Mouse (Mus musculus) MEL (cell line): ENCODE measurements around the gene Atg5. TPM values are rescaled to one million over a fixed set of nuclear protein-coding genes. Genes with fewer than 3 reads are reported as not detected.

Experiments used
- DNase-seq: peaks from one replicate; pipeline ENCODE4 v3.0.0; 2011; ENCODE audit warnings: low read depth, low spot score
- H3K27ac ChIP-seq: 2 replicates; pipeline ENCODE4 v1.5.1; 2012; ENCODE audit warnings: low read depth, mild to moderate bottlenecking, control low read depth, low read length, moderate library complexity; ENCODE audit not compliant: control insufficient read depth
- H3K27me3 ChIP-seq, 2 experiments: fragments of 150-350 bp in 1 of 2; sonication (generic) in 1 of 2; 2 replicates each; pipeline ENCODE4 v1.6.1; 2012; ENCODE audit warnings: low read length in 2 of 2, mild to moderate bottlenecking in 2 of 2, improper control_type of control experiment in 1 of 2, moderate library complexity in 1 of 2; ENCODE audit not compliant: insufficient read depth in 2 of 2, control insufficient read depth in 1 of 2
- H3K36me3 ChIP-seq, 2 experiments: 2 replicates each; pipeline ENCODE4 v1.6.1; 2012 to 2014; ENCODE audit warnings: low read length in 2 of 2, improper control_type of control experiment in 1 of 2, inconsistent platforms in 1 of 2, mild to moderate bottlenecking in 1 of 2; ENCODE audit not compliant: insufficient read depth in 2 of 2, control insufficient read depth in 1 of 2
- H3K4me1 ChIP-seq, 2 experiments: fragments of 150-350 bp in 1 of 2; sonication (generic) in 1 of 2; 2 replicates each; pipeline ENCODE4 v1.6.1; 2012; ENCODE audit warnings: low read length in 2 of 2, improper control_type of control experiment in 1 of 2, mild to moderate bottlenecking in 1 of 2; ENCODE audit not compliant: insufficient read depth in 2 of 2, control insufficient read depth in 1 of 2
- H3K4me3 ChIP-seq, 2 experiments: fragments of 150-350 bp in 1 of 2; sonication (generic) in 1 of 2; 2 replicates each; pipeline ENCODE4 v1.5.1; 2012; ENCODE audit warnings: low read depth in 2 of 2, low read length in 2 of 2, mild to moderate bottlenecking in 2 of 2, moderate library complexity in 2 of 2, control low read depth in 1 of 2, improper control_type of control experiment in 1 of 2; ENCODE audit not compliant: control insufficient read depth in 1 of 2, insufficient read depth in 1 of 2
- H3K79me2 ChIP-seq: 2 replicates; pipeline ENCODE4 v1.6.1; 2012; ENCODE audit warnings: mild to moderate bottlenecking, low read length, moderate library complexity; ENCODE audit not compliant: control insufficient read depth, poor library complexity, insufficient read depth
- H3K9ac ChIP-seq: 2 replicates; pipeline ENCODE4 v1.6.1; 2012; ENCODE audit warnings: low read depth, mild to moderate bottlenecking, control low read depth, low read length, moderate library complexity; ENCODE audit not compliant: control insufficient read depth, poor library complexity, severe bottlenecking
- H3K9me3 ChIP-seq: fragments of 150-350 bp; sonication (generic); replicated peaks from 2 replicates; pipeline ENCODE4 v1.6.1; 2012; ENCODE audit warnings: mild to moderate bottlenecking, low read length, improper control_type of control experiment, moderate library complexity; ENCODE audit not compliant: insufficient read depth
- BHLHE40 ChIP-seq: IDR thresholded peaks from 2 replicates; pipeline ENCODE4 v1.6.1; 2012; ENCODE audit warnings: low read depth, mild to moderate bottlenecking, inconsistent platforms, low read length, improper control_type of control experiment, borderline replicate concordance
- CHD1 ChIP-seq: IDR thresholded peaks from 2 replicates; pipeline ENCODE4 v1.6.1; 2012; ENCODE audit warnings: low read depth, mild to moderate bottlenecking, inconsistent platforms, low read length, improper control_type of control experiment
- CHD2 ChIP-seq: IDR thresholded peaks from 2 replicates; pipeline ENCODE4 v1.6.1; 2011; ENCODE audit warnings: low read length, improper control_type of control experiment
- ELF1 ChIP-seq: IDR thresholded peaks from 2 replicates; pipeline ENCODE4 v1.6.1; 2014; ENCODE audit warnings: low read depth, mild to moderate bottlenecking, inconsistent platforms, low read length, improper control_type of control experiment, moderate library complexity
- ETS1 ChIP-seq: IDR thresholded peaks from 2 replicates; pipeline ENCODE4 v1.6.1; 2012; ENCODE audit warnings: low read depth, mild to moderate bottlenecking, inconsistent platforms, low read length, improper control_type of control experiment, moderate library complexity
- GABPA ChIP-seq: IDR thresholded peaks from 2 replicates; pipeline ENCODE4 v1.6.1; 2012; ENCODE audit warnings: low read depth, mild to moderate bottlenecking, inconsistent platforms, low read length, improper control_type of control experiment, moderate library complexity
- GATA1 ChIP-seq: IDR thresholded peaks from 2 replicates; pipeline ENCODE4 v1.6.1; 2011; ENCODE audit warnings: low read depth, low read length, improper control_type of control experiment
- JUND ChIP-seq: IDR thresholded peaks from 2 replicates; pipeline ENCODE4 v1.6.1; 2011; ENCODE audit warnings: low read depth, mild to moderate bottlenecking, improper control_type of control experiment, low read length
- MAX ChIP-seq: IDR thresholded peaks from 2 replicates; pipeline ENCODE4 v1.6.1; 2011; ENCODE audit warnings: low read length, improper control_type of control experiment
- MYC ChIP-seq: IDR thresholded peaks from 2 replicates; pipeline ENCODE4 v1.6.1; 2011; ENCODE audit warnings: low read depth, mild to moderate bottlenecking, low read length, improper control_type of control experiment, moderate library complexity
- NELFE ChIP-seq: IDR thresholded peaks from 2 replicates; pipeline ENCODE4 v1.6.1; 2011; ENCODE audit warnings: low read depth, low read length, improper control_type of control experiment
- POLR2AphosphoS2 ChIP-seq: IDR thresholded peaks from 2 replicates; pipeline ENCODE4 v1.6.1; 2011; ENCODE audit warnings: low read length, improper control_type of control experiment
- POLR2AphosphoS5 ChIP-seq: IDR thresholded peaks from 2 replicates; pipeline ENCODE4 v1.6.1; 2012; ENCODE audit warnings: low read depth, borderline replicate concordance, mild to moderate bottlenecking, inconsistent platforms, low read length, moderate library complexity, mixed read lengths
- RCOR1 ChIP-seq: IDR thresholded peaks from 2 replicates; pipeline ENCODE4 v1.6.1; 2012; ENCODE audit warnings: low read depth, mild to moderate bottlenecking, inconsistent platforms, low read length, improper control_type of control experiment
- SIN3A ChIP-seq: IDR thresholded peaks from 2 replicates; pipeline ENCODE4 v1.6.1; 2012; ENCODE audit warnings: low read length, improper control_type of control experiment, inconsistent platforms
- TBP ChIP-seq: IDR thresholded peaks from 2 replicates; pipeline ENCODE4 v1.8.0; 2011; ENCODE audit warnings: low read depth, low read length, improper control_type of control experiment
- UBTF ChIP-seq: IDR thresholded peaks from 2 replicates; pipeline ENCODE4 v1.6.1; 2012; ENCODE audit warnings: low read depth, mild to moderate bottlenecking, inconsistent platforms, low read length, improper control_type of control experiment, moderate library complexity, borderline replicate concordance; ENCODE audit not compliant: insufficient read depth
- USF2 ChIP-seq, 2 experiments: IDR thresholded peaks; 2 replicates each; pipeline ENCODE4 v1.6.1; 2011 to 2012; ENCODE audit warnings: improper control_type of control experiment in 2 of 2, low read length in 2 of 2, borderline replicate concordance in 1 of 2, inconsistent platforms in 1 of 2, low read depth in 1 of 2, mild to moderate bottlenecking in 1 of 2; ENCODE audit not compliant: insufficient read depth in 1 of 2
- ZC3H11A ChIP-seq: IDR thresholded peaks from 2 replicates; pipeline ENCODE4 v1.6.1; 2012; ENCODE audit warnings: low read depth, mild to moderate bottlenecking, inconsistent platforms, low read length, improper control_type of control experiment
- ZKSCAN1 ChIP-seq: IDR thresholded peaks from 2 replicates; pipeline ENCODE4 v1.6.1; 2012; ENCODE audit warnings: low read depth, mild to moderate bottlenecking, inconsistent platforms, low read length, improper control_type of control experiment, moderate library complexity
- polyA plus RNA-seq, 2 experiments: library from polyadenylated mRNA; stranded (reverse) in 1 of 2; unstranded in 1 of 2; fragments of >175 nt in 1 of 2; fragments of >200 nt in 1 of 2; gene quantifications; 2 replicates each; pipeline versions ENCODE4 v1.2.1 to v1.2.4; 2012; ENCODE audit warnings: low replicate concordance in 2 of 2, low read depth in 1 of 2; ENCODE audit not compliant: insufficient read length in 2 of 2, insufficient read depth in 1 of 2, missing spikeins in 1 of 2
- total RNA-seq: library from RNA; depleted of rRNA; stranded (reverse); fragments of 300-350 nt; gene quantifications from 2 replicates; pipeline ENCODE4 v1.2.3, GENCODE M21; 2012

Atg5 gene
- total and polyA plus RNA-seq, 3 experiments = 28.8 to 30.2 TPM; not detected in 1

- no peak for DNase-seq
Observed at GRCm38 (mm10) chr10:44360632-44361031, 92.5 kb downstream of the Atg5 start.

GRCm38 (mm10) chr10:44362435-44362834 is 94.3 kb downstream of the Atg5 start:
- no peaks in the 10 kb centered on the region for H3K4me1 ChIP-seq

More at GRCm38 (mm10) chr10:44360632-44361031, 92.5 kb downstream of the Atg5 start:
- H3K9me3 ChIP-seq = no peaks in the 10 kb centered on the region
- TF ChIP-seq CHD1 (no peak), BHLHE40 (no peak), NELFE (no peak), USF2 (IDR thresholded peaks at IDR 0.05; ENCODE audit: borderline replicate concordance in 1 of 2, insufficient read depth in 1 of 2, low read depth in 1 of 2, low read length in 2 of 2) (no peak), SIN3A (no peak), ZKSCAN1 (no peak), UBTF (no peak), MAX (no peak)
- no peak overlapping the region for H3K4me3 ChIP-seq
- H3K4me1 ChIP-seq = no peaks in the 10 kb centered on the region
- H3K36me3 ChIP-seq = peaks cover 0 to 2% of the 10 kb centered on the region in 2 experiments; a peak in 2 of 4 replicates
- no peaks in the 10 kb centered on the region; the same call in 1 of the 2 replicates for H3K79me2 ChIP-seq
- no peak overlapping the region for H3K27ac ChIP-seq
- H3K9ac ChIP-seq = no peak overlapping the region
- H3K27me3 ChIP-seq = no peaks in the 10 kb centered on the region

GRCm38 (mm10) chr10:44362846-44363245 is 94.7 kb downstream of the Atg5 start:
- Histone ChIP-seq H3K4me1 (no peaks in the 10 kb centered on the region), H3K9me3 (no peaks in the 10 kb centered on the region), H3K27me3 (no peaks in the 10 kb centered on the region), H3K79me2 (no peaks in the 10 kb centered on the region; the same call in 1 of the 2 replicates), H3K27ac (no peak overlapping the region), H3K36me3 (no peaks in the 10 kb centered on the region; a peak in 2 of 4 replicates), H3K9ac (no peak overlapping the region), H3K4me3 (no peak overlapping the region)
- no peak for DNase-seq
- TF ChIP-seq ZC3H11A (no peak), GATA1 (no peak), ZKSCAN1 (no peak)

More at GRCm38 (mm10) chr10:44362435-44362834, 94.3 kb downstream of the Atg5 start:
- no peak overlapping the region for H3K9ac ChIP-seq
- no peak overlapping the region for H3K4me3 ChIP-seq
- no peaks in the 10 kb centered on the region; a peak in 2 of 4 replicates for H3K36me3 ChIP-seq
- H3K27me3 ChIP-seq = no peaks in the 10 kb centered on the region
- DNase-seq = no peak
- no peak overlapping the region for H3K27ac ChIP-seq
- H3K79me2 ChIP-seq = no peaks in the 10 kb centered on the region; the same call in 1 of the 2 replicates
- TF ChIP-seq ELF1 = no peak
- no peak for TF ChIP-seq MAX
- TF ChIP-seq NELFE = no peak
- TF ChIP-seq POLR2AphosphoS5 = no peak
- no peak for TF ChIP-seq RCOR1
- TF ChIP-seq ZKSCAN1 = no peak
- TF ChIP-seq POLR2AphosphoS2 = no peak
- no peak for TF ChIP-seq GABPA
- TF ChIP-seq ZC3H11A = no peak
- TF ChIP-seq JUND = no peak
- TF ChIP-seq ETS1 = no peak
- no peak for TF ChIP-seq UBTF
- no peak for TF ChIP-seq USF2 (IDR thresholded peaks at IDR 0.05; ENCODE audit: borderline replicate concordance in 1 of 2, insufficient read depth in 1 of 2, low read depth in 1 of 2, low read length in 2 of 2)
- no peak for TF ChIP-seq CHD2
- TF ChIP-seq TBP = no peak
- TF ChIP-seq MYC = no peak
- H3K9me3 ChIP-seq = no peaks in the 10 kb centered on the region
